Mouse (Mus musculus): Measurements from ENCODE around the gene Insm2.

DNA sequence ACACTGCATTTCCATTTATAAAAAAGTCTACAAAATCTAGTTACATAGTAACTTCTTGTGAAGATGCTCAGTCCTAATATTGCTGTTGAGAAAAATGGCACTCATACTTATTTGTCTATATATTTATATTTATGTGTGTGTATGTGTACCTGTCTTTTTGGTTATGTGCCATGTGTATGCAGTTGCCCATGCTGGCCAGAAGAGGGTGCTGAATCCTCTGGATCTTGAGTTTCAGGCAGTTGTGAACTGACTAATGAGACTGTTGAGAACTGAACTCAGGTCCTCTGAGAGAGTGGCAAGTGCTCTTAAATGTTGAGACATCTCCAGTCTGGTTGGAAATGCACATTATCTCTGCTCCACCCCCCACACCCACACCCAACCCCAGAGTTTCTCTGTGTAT lies 26.1 kb upstream of the Insm2 start:
- TF ChIP-seq CTCF (IDR thresholded peaks at IDR 0.05) (peak; percentile 16; the same call in 1 of the 2 replicates), EP300 (IDR thresholded peaks at IDR 0.05) (no peak)

All from lung, postnatal 0 days (tissue).